16 mouse cellular contexts compared by ENCODE assay signal in genomic region chr6:78115079-78115478, GRCm38 (mm10).
DNase-seq lines count a peak whose midpoint lies in the region; ATAC-seq lines count a peak whose summit lies in the region.
"Had no signal": no experiment of that assay in that cellular context is flagged by ENCODE, and none has a peak within 500 bp of the region (broad histone marks: within the 10 kb centered on the region; RNA-seq: fewer than 3 reads in every experiment).

No protein-coding gene starts in this region.

- H3K27me3 ChIP-seq in kidney, embryonic 15.5 days = no peaks in the 10 kb centered on the region
- H3K27me3 ChIP-seq: neural tube, embryonic 13.5 days; Patski had no signal

- ATAC-seq in kidney, embryonic 15.5 days (replicated peaks; ENCODE audit: low FRiP score) = 0 out of 2 replicates have a peak, but pooled peaks have one; percentile 33
- ATAC-seq: Patski had no signal

- no peaks in the 10 kb centered on the region for H3K9me3 ChIP-seq in kidney, embryonic 15.5 days (replicated peaks)
- H3K9me3 ChIP-seq: neural tube, embryonic 13.5 days had no signal

- H3K36me3 ChIP-seq in kidney, embryonic 15.5 days = no peaks in the 10 kb centered on the region
- H3K36me3 ChIP-seq: neural tube, embryonic 13.5 days had no signal

- H3K9ac ChIP-seq in kidney, embryonic 15.5 days = no peak overlapping the region
- H3K9ac ChIP-seq: neural tube, embryonic 13.5 days had no signal

- H3K4me3 ChIP-seq in kidney, embryonic 15.5 days (replicated peaks) = no peak overlapping the region
- H3K4me3 ChIP-seq: gastrocnemius, adult 2 months; neural tube, embryonic 13.5 days had no signal

- no peak overlapping the region for H3K4me2 ChIP-seq in kidney, embryonic 15.5 days
- H3K4me2 ChIP-seq: neural tube, embryonic 13.5 days had no signal

- 47% methylated on average over 4 of the region's 4 CpGs for WGBS in kidney, embryonic 15.5 days

- no peaks in the 10 kb centered on the region for H3K4me1 ChIP-seq in kidney, embryonic 15.5 days
- H3K4me1 ChIP-seq: neural tube, embryonic 13.5 days had no signal

- no peak for DNase-seq in kidney, adult 8-10 months
- peak; percentile 5 for DNase-seq in right cerebral cortex, postnatal 14 days
- no peak for DNase-seq in right cerebral cortex, postnatal 25 days
- peak; percentile 36 for DNase-seq in embryo, embryonic 9.5 days (ENCODE audit: extremely low spot score)
- DNase-seq in urinary bladder, postnatal 25 days (ENCODE audit: low spot score) = no peak
- no peak for DNase-seq in lung, postnatal 25 days (ENCODE audit: low spot score)
- DNase-seq: adrenal gland, adult 8-10 months; cerebellum, postnatal 25 days; gastrocnemius, adult 2 months; heart, postnatal 36 days; kidney, adult 18-20 months; left cerebral cortex, postnatal 4 days; thymus, postnatal 25 days had no signal

- H3K27ac ChIP-seq in kidney, embryonic 15.5 days = no peak overlapping the region
- H3K27ac ChIP-seq: gastrocnemius, adult 2 months; neural tube, embryonic 13.5 days had no signal

Comparison
In these comparisons a context has a peak if more than half of its experiments do, and no peak if none do; other contexts are left out.
1. DNase-seq: peak in right cerebral cortex, postnatal 14 days (single experiment) and embryo, embryonic 9.5 days (single experiment); none in kidney, adult 8-10 months (0 of 2), right cerebral cortex, postnatal 25 days (single experiment), urinary bladder, postnatal 25 days (single experiment) and lung, postnatal 25 days (single experiment).